Mouse (Mus musculus): ENCODE data around the gene Clec2i.
"Not testable (repeated sequence)": the region's sequence is repeated elsewhere in the genome, so short reads cannot be mapped to it uniquely, and the experiment has no call there.

Clec2i gene

DNA sequence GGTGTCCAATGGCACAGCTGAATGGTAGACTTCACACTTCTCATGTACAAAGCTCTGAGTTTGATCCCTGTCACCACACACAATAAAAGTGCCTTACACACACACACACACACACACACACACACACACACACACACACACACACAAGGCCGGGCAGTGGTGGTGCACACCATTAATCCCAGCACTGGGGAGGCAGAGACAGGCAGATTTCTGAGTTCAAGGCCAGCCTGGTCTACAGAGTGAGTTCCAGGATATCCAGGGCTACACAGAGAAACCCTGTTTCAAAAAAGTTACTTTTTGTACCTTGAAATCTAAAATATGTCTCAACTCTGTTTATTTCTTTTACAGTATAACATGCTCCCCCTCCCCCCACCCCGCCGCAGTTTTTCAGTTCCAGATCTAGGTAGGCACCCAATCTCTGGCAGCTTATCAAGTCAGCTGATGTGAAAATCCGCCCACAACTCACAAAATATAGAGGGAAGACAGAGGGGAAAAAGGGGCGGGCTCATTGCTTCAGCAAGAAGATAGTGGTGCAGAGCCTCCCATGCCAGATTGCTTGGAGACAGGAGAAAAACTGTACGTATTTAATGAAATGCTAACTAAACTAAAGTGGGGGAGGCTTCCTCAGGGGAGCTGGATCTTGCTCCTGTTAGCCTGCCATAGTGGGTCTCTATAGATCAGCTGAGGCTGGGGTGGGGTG lies at the start of gene Clec2i:
Gene Clec2i (plus strand): TSS at position 498 of the 700 bp plus-strand sequence.
- not testable (repeated sequence) for DNase-seq (ENCODE audit: low spot score)

DNA sequence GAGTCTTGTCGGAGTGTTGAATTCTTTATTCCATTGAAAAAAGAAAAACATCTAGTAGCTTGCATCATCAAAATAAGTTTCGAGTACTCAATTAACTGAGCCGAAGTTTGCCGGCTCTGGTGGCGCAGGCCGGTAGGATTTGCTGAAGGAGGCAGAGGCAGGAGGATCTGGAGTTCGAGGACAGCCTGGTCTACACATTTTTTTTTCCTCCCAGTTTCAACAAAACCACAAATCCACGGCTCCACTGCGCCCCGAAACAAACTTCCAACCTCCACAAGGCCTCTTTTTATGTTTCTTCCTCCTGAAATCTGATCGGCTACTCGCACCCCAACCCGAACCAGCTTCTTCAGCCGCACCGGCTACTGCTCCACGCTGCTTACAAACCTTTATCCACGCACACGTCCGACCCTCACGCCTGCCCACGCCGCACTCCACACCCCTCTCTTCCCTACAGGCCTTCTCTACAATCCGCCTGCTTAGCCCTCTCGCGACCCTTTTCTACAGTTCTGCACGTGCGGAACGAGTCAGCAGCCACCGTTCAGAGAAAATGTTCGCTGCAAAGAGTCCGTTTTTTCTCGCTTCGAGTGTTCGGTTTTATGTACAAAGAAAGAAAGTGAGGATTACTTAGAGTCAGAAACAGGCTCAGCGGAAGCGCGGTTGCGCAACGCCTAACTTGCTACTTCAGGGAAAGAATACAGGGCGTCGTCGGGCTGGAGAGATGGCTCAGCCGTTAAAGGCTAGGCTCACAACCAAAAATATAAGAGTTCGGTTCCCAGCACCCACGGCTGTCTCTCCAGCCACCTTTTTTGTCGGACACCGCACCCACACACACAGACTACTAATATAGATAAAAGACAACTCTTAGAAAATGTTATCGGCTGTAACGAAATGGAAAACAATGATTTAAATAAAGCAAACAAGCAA lies 48.8 kb upstream of the Clec2i start:
- peak; percentile 73 for DNase-seq (ENCODE audit: low spot score)

DNA sequence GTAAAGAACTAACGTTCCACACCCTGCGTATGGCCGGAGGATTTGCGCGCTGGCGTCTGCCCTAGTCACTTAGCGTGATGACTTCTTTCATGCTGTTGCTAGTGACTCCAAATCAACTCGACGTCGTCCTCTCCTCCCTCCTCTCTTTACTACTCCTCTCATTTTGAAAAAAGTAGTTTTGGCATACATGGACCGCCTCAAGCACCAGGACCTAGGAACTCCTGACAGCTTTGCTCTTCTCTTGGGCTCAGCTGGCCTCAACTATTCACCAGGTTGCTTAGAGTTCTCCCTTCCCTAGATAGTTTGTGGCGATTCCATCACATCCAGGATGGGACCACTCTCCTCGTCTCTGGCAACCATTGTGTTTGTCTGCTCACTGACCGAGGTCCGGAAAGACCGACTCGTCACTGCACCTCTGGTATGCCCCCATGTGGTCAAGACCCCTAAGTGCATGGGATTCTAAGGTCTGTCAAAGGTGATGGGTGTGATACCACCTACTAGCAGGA lies 48.1 kb upstream of the Clec2i start:
- DNase-seq (ENCODE audit: low spot score), result no peak

GRCm38 (mm10) chr6:128839921-128840320 lies 47.5 kb upstream of the Clec2i start:
- DNase-seq (ENCODE audit: low spot score), result no peak

DNA sequence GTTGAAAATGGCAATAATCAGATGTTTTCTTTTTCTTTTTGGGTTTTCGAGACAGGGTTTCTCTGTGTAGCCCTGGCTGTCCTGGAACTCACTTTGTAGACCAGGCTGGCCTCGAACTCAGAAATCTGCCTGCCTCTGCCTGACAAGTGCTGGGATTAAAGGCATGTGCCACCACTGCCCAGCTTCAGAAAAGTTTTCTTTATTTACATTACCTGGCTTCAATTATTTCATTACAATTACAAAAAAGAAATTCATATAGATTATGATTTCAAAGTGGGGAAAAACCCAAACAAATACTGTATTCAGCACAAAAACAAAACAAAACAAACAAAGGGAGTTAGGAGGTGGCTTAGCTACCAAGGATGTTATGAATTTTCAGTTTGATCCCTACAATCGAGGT lies 46.7 kb upstream of the Clec2i start:
- not testable (repeated sequence) for DNase-seq (ENCODE audit: low spot score)

DNA sequence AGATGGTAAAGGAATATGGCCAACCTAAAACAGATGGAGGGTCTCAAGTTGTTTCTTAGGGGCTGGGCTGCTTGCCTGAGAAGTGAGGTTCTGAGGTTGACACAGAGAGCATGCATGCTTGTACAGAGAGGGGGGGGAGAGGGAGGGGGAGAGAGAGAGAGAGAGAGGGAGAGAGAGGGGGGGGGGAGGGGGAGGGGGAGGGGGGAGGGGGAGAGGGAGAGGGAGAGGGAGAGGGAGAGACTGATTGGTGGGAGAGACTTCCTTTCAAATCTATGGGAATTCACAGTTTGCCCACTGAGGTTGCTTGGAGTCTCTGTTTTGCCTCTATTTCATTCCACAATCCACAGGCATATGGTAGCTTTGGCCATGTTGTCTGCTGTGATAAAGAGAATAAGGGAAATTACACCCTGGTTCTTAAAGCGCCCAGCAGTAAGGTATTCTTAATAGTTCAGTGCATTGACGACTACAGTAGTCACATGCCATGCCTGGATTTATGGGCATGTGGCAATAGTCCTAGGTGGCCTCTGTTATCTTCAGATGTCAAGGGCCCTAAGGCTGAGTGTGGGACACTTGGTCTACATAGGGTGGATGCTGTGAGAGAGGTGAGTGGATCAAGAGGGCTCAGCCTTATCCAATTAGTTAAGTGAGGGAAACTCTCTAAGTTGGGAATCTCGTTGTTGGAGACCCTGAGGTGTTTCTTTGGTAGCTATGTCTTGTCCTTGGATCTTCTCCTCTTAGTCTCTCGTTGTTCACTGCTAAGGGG lies 45.9 kb upstream of the Clec2i start:
- DNase-seq (ENCODE audit: low spot score), result no peak

DNA sequence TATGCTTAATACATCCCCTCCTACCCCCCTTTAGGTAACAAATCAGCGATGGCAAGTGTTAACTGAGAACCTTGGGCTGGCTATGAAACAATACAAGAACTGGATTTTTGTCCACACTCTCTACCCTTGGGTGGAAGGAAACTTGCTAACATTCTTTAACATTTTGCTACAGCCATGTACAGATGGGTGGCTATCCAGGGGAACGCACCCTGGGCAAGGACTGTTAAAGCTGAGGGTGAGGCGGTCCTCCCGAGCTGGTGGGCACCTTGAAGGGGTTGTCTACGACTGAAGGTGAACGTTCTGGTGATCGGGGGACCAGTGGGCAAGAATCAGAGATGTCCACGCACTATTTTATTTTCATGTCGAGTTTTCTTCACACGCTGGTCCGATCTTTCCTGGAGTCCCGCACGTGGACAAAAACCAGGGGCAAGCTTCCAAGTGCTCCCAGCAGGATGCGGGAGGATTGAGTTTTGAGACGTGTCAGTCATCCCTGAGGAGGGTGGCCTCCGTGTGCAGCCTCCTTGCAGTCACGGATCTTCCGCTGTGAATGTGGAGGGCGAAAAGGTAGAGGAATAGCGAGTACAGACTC lies 44.9 kb upstream of the Clec2i start:
- no peak for DNase-seq (ENCODE audit: low spot score)

- DNase-seq (ENCODE audit: low spot score), result peak; percentile 66
Measured at GRCm38 (mm10) chr6:128842945-128843478, 44.4 kb upstream of the Clec2i start.

DNA sequence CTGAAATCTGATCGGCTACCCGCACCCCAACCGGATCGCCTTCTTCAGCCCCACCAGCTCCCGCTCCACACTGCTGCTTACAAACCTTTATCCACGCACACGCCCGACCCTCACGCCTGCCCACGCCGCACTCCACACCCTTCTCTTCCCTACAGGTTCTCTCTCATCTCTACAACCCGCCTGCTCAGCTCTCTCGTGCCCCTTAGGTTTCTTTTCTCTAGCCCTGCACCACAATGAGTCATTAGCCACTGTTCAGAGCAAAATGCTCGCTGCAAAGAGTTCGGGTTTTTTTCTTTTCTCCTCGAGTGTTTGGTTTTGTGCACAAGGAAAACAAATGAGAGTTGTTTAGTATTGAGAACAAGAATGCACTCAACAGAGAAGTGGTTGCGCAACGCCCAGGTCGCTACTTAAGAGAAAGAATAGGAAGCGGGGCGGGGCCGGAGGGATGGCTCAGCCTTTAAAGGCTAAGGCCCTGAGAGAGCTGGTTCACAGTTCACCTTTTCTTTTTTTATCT lies 43.9 kb upstream of the Clec2i start:
- DNase-seq (ENCODE audit: low spot score), result no peak

DNA sequence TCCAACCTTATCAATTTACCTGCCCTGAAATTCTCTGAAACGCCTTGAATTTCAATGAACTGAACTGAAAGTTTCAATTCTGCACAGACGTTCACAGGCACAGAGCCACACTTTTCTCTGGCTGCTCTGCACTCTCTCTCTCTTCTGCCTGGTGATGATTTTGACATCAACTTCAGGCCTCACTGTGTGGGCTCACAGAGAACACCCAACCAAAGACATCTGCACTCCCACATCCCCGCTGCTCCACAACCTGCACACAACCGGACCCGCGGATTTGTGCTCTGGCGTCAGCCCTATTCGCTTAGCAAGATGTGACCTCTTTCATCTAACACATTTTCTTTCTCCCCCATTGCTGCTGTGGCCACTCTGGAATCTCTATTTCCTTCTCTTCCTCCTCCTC lies 43.3 kb upstream of the Clec2i start:
- no peak for DNase-seq (ENCODE audit: low spot score)

GRCm38 (mm10) chr6:128844586-128845080 lies 42.8 kb upstream of the Clec2i start:
- DNase-seq (ENCODE audit: low spot score), result no peak

DNA sequence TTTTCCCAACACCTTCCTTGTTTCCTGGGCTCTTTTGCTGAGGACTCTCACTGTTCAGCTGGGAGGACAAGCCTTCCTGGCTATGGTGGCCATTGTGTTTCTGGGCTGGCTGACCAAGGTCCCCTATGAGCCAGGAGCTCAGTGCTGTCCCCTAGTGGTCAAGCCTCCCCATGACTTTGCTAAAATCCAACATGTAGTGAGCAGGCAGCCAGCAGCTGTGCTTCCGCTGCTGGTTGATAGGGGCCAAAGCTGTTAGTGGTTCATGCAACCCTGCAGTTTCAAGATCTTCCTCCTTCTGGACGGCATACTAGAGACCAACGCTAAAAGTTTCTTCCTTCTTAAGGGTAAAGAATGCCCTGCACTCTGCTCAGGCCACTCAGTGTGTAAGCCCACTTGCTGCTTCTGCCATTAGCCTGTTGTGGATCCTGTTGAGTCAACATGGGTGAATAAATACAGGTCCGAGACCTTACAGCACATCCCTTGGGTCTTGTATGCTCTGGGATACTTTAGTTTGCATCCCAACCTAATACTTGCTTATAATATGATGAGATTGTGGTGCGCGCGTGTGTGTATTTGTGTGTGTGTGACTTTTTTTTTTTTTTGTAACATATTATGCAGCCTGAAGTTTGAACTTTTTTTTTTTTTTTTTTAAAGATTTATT lies 41.9 kb upstream of the Clec2i start:
- no peak for DNase-seq (ENCODE audit: low spot score)

GRCm38 (mm10) chr6:128845998-128846542 lies 41.3 kb upstream of the Clec2i start:
- DNase-seq (ENCODE audit: low spot score), result no peak

GRCm38 (mm10) chr6:128847401-128847800 lies 40.0 kb upstream of the Clec2i start:
- no peak for DNase-seq (ENCODE audit: low spot score)

GRCm38 (mm10) chr6:128849902-128850301 lies 37.5 kb upstream of the Clec2i start:
- no peak for DNase-seq (ENCODE audit: low spot score)

GRCm38 (mm10) chr6:128850671-128851070 lies 36.7 kb upstream of the Clec2i start:
- DNase-seq (ENCODE audit: low spot score), result no peak

GRCm38 (mm10) chr6:128851151-128851550 lies 36.2 kb upstream of the Clec2i start:
- DNase-seq (ENCODE audit: low spot score), result no peak

DNA sequence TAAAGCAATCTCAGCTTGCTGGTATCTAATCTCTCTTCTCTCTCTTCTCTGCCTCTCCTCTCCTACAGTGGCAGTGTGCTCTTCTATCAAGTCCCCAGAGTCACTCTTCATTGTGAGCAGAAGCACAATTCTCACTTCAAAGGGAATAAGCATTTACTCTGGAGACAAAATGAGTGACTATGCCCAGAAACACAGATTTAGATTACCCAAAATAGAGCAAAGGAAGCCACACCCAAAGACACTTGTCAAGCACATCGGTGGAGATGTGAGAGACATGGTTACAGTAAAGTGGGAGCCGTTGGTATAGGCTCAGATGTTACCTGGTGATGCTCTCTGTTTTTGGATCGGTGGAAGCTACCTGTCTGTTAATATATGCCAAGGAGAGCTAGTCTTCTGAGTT lies 34.6 kb upstream of the Clec2i start:
- no peak for DNase-seq (ENCODE audit: low spot score)

- DNase-seq (ENCODE audit: low spot score), result no peak
Measured at GRCm38 (mm10) chr6:128854024-128854820, 33.2 kb upstream of the Clec2i start.
